Mouse (Mus musculus) stomach, postnatal 0 days (tissue): ENCODE measurements around the gene Trim15.

ENCODE experiments used
- CTCF ChIP-seq: IDR thresholded peaks from 2 replicates; pipeline ENCODE4 v1.5.1; 2016; ENCODE audit warnings: antibody characterized with exemption, low read depth, mild to moderate bottlenecking, moderate library complexity
- EP300 ChIP-seq: optimal IDR thresholded peaks from 2 replicates; pipeline ENCODE3; 2016; ENCODE audit warnings: antibody characterized with exemption

DNA sequence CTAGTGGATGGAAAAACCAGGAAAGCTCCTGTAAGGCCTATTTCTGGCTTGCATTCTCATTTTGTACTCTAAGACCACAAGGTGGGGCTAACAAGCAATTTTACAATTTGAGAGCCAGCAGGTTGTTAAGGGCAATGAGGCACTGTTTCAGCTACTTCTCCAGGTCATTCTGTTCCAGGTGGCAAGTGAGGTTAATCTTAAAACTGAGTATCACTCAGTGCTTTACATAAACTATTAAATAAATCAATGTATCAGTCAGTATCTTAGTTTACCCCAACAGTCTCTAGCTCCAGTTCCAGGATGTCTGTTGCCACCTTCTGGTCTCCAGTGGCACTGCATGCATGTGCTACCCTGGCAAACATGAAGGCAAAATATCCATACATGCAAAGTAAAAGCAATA is 43.0 kb downstream of the Trim15 start:
- TF ChIP-seq EP300 (no peak), CTCF (peak; percentile 83)
